Mouse (Mus musculus): ENCODE data around the gene Maml3. TPM values are rescaled to one million over a fixed set of nuclear protein-coding genes. Genes with fewer than 3 reads are reported as not detected.

Maml3 gene
- polyA plus RNA-seq, 1 experiment from 2014 or later = 8.2 TPM

DNA sequence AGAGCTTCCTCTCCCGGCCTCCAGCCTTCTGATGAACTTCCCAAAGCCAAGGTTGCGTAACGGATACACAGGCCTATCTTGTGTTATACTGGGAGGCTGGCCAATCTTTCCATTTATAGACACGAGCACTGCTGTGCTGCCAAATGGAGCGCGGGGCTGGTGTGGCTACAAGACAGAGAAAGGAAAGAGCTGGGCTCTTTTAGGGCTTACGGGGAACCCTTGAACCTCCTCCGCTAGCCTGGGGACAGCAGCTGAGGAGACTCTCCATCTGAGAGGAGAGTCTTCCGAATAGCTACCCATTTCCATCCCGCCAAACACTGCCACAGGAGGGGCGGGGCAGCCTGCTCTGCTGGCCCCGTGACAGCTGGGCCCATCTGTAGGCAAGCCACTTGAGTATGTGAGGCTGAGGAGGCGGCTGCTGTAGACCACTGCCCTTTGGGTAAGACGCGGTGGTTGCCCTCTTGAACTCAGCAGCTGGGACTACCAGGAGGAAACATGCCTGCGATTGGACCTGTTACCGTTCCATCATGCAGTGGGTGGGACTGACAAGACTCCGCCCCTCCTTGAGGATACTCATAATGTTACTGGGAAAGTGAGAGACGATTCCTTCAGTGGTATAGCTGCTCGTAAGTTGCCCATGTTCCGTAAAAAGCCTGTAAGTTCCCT, 396.0 kb downstream of the Maml3 start:
- Histone ChIP-seq H3K9ac (no peak overlapping the region), H3K4me2 (0 out of 2 replicates have a peak overlapping the region, but pooled peaks have one; percentile 6), H3K36me3 (no peaks in the 10 kb centered on the region), H3K4me3 (no peak overlapping the region), H3K9me3 (no peaks in the 10 kb centered on the region), H3K27ac (peak overlapping the region; percentile 50), H3K27me3 (no peaks in the 10 kb centered on the region), H3K4me1 (replicated peaks) (peaks cover 21% of the 10 kb centered on the region)
- WGBS = 60% methylated on average over 21 of the region's 21 CpGs
- peak; percentile 67 for ATAC-seq (ENCODE audit: low FRiP score)

DNA sequence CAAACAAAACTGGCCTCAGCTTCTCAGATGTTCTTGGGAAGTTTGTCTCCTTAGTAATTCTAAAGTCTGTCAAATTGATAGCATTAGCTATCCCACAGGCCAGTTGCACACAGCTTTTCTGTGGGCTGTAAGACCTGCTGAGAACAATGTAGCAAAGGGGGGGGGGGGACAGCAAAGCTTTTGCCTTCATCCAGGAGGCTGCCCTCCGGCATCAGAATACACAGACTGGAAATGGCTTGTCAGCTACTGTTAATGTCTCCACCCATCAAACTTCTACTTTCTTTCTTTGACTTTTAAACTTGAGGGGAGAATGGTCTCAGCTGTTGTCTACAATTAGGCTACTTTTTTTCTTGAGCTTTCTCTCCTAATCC, 396.5 kb downstream of the Maml3 start:
- Histone ChIP-seq H3K27me3 (no peaks in the 10 kb centered on the region), H3K4me3 (no peak overlapping the region), H3K27ac (peak overlapping the region; percentile 50), H3K4me2 (0 out of 2 replicates have a peak overlapping the region, but pooled peaks have one; percentile 6), H3K36me3 (no peaks in the 10 kb centered on the region), H3K4me1 (replicated peaks) (peaks cover 20% of the 10 kb centered on the region), H3K9me3 (no peaks in the 10 kb centered on the region), H3K9ac (no peak overlapping the region)
- no peak for ATAC-seq (ENCODE audit: low FRiP score)
- 85% methylated on average over 1 of the region's 1 CpGs for WGBS

DNA sequence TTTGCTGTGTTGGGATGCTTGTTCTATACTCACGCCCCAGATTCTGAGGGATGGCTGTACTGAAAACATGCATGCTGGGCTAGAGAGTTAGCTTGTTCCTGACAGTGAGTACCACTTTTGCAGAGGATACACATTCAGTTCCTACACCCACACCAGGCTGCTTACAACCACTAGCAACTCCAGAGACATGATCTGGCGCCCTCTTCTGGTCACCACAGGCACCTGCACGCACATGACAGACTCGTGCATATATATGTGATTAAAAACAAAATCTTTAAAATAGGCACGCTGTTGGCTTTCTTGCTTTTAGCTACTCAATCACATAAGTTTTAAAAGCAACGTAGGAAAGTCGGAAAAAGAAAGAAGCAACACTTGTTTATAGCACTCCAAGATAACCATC, 399.7 kb downstream of the Maml3 start:
- Histone ChIP-seq H3K9me3 (no peaks in the 10 kb centered on the region), H3K4me1 (replicated peaks) (peaks cover 45% of the 10 kb centered on the region), H3K4me3 (no peak overlapping the region), H3K36me3 (no peaks in the 10 kb centered on the region), H3K27ac (no peak overlapping the region), H3K9ac (no peak overlapping the region), H3K4me2 (no peak overlapping the region), H3K27me3 (no peaks in the 10 kb centered on the region)
- no peak for ATAC-seq (ENCODE audit: low FRiP score)
- 85% methylated on average over 7 of the region's 7 CpGs for WGBS

DNA sequence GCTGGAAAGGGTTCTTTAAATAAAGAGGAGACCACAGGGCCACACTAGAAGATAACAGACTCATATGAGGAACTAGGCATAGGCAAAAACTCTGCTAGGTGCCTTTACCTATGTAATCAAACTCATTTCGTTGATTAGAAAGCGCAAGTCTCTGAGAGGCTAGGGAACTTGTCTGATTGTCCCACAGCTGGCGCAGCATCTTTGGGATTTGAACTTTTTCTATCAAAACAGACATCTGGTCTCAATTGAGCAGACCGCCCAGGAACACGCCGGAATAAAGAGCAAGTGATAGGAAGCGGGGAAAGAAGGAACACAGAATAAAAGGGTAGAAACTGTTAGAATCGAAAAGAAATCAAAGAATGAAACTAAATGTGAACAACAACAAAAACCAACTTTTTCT, 401.4 kb downstream of the Maml3 start:
- Histone ChIP-seq H3K9me3 (no peaks in the 10 kb centered on the region), H3K9ac (no peak overlapping the region), H3K27me3 (no peaks in the 10 kb centered on the region), H3K4me1 (replicated peaks) (peaks cover 42% of the 10 kb centered on the region), H3K4me2 (no peak overlapping the region), H3K36me3 (no peaks in the 10 kb centered on the region), H3K27ac (peak overlapping the region; percentile 96), H3K4me3 (no peak overlapping the region)
- WGBS = 88% methylated on average over 8 of the region's 8 CpGs
- ATAC-seq (ENCODE audit: low FRiP score) = no peak

DNA sequence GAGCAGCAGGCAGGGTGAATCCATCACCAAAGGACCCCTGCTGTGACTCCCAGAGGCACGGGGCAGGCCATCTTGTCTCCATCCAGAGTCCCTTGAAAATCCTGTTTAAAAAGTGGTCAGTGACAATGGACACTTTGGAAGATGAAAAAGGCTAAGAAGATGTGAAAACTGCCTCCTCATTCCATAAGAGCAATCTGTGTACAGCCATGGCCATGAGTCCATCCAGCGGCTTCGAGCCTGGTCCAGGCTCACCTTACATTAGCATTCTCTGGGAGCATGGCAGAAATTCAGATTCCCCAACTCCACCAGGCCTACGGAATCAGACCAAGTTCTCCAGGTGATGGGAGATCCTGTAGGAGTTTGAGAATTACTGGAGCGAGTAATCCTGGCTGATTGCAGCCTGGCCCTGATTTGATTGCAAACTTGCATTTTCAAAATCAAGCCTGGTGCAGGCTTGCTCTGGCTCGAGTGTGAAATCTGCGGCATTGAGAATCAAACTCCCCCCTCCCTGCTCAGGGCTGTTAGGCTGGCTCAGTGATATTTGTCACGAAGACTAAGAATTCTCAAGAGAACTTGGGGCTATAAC, 402.1 kb downstream of the Maml3 start:
- WGBS = 64% methylated on average over 8 of the region's 8 CpGs
- H3K4me3 ChIP-seq = no peak overlapping the region
- no peaks in the 10 kb centered on the region for H3K9me3 ChIP-seq
- H3K4me1 ChIP-seq (replicated peaks) = peaks cover 38% of the 10 kb centered on the region
- no peaks in the 10 kb centered on the region for H3K27me3 ChIP-seq
- ATAC-seq (ENCODE audit: low FRiP score) = no peak
- H3K4me2 ChIP-seq = no peak overlapping the region
- H3K36me3 ChIP-seq = no peaks in the 10 kb centered on the region
- H3K9ac ChIP-seq = peak overlapping the region; percentile 69; the same call in 1 of the 2 replicates
- peak overlapping the region; percentile 96 for H3K27ac ChIP-seq

DNA sequence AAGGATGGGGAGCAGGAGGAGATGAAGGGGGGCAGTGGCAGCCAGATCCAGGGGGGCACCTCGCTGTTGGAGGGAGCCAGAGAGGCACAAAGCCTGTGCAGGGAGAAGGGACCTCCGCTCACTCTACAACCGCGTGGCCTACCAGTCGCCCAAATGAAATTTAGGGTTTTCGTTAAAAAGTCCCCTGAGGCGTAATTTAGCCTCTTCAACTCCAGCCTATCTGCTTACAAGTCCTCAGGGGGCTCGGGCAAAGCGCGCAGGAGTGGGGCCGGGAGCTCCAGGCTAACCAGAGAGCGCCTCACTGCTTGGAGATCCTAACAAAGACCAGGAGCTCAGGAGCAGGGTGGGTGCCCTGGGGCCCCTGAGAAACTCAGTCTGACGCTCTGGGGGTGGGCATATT, 402.9 kb downstream of the Maml3 start:
- peak overlapping the region; percentile 69 for H3K9ac ChIP-seq
- peak overlapping the region; percentile 33 for H3K4me3 ChIP-seq
- no peaks in the 10 kb centered on the region; the same call in 1 of the 2 replicates for H3K36me3 ChIP-seq
- peak; percentile 82 for ATAC-seq (ENCODE audit: low FRiP score)
- H3K4me2 ChIP-seq = peak overlapping the region; percentile 56
- WGBS = 2% methylated on average over 13 of the region's 13 CpGs
- peaks cover 38% of the 10 kb centered on the region for H3K4me1 ChIP-seq (replicated peaks)
- no peaks in the 10 kb centered on the region for H3K27me3 ChIP-seq
- no peaks in the 10 kb centered on the region for H3K9me3 ChIP-seq
- H3K27ac ChIP-seq = peak overlapping the region; percentile 96

DNA sequence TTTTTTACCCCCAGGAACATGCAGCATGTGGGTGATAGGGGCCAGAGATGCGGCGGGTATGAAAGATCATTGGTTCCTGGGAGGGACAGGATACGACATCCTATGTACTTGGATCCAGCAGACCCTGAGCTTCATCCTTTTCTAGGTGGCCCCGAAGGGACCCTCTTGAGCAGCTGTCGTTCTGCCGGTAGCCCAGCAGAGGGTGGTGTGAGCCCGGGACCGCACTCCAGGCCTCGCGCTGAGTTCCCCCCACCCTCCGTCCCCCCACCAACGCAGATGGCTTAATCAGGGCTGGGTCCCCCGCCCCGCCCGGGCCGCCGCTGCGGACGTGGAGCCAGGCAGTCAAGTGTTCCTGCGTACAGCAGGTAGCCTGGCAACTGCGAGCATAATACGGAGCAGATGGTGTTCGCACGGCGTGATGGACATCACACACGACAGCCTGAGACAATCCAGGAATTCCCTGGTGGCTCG, 403.6 kb downstream of the Maml3 start:
- Histone ChIP-seq H3K9ac (peak overlapping the region; percentile 69), H3K4me1 (replicated peaks) (peaks cover 38% of the 10 kb centered on the region), H3K36me3 (no peaks in the 10 kb centered on the region; the same call in 1 of the 2 replicates), H3K4me2 (peak overlapping the region; percentile 56), H3K27me3 (no peaks in the 10 kb centered on the region), H3K27ac (peak overlapping the region; percentile 96), H3K4me3 (peak overlapping the region; percentile 33), H3K9me3 (no peaks in the 10 kb centered on the region)
- under 1% methylated on average over 27 of the region's 27 CpGs for WGBS
- ATAC-seq (ENCODE audit: low FRiP score) = peak; percentile 95

DNA sequence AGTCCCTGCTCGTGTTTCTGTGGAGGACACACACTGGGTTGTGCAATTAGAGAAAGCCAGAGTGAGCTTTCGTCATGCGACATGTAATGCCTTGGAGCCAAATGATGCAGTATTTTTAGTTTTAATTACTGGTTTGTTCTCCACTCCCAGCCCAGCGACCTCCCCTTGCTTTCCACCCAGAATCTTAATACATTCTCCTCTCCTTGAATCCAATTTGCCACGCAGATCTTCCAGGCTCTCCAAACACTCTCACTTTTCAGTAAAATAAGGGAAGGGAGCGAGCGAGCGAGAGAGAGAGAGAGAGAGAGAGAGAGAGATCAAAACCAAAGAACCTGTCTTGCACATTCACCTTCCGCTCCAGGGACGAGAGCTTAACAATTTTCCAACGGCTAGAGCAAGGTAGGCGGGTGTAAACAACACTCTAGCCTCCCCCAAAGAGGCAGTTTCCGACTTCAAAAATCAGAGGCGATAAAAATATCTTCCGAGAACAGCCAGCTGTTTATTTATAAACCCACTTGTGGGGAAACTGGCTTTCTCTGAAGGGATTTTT, 404.1 kb downstream of the Maml3 start:
- no peak for ATAC-seq (ENCODE audit: low FRiP score)
- peak overlapping the region; percentile 56 for H3K4me2 ChIP-seq
- H3K9ac ChIP-seq = peak overlapping the region; percentile 69
- H3K9me3 ChIP-seq = no peaks in the 10 kb centered on the region
- peak overlapping the region; percentile 33 for H3K4me3 ChIP-seq
- peak overlapping the region; percentile 96 for H3K27ac ChIP-seq
- H3K36me3 ChIP-seq = no peaks in the 10 kb centered on the region; the same call in 1 of the 2 replicates
- 25% methylated on average over 15 of the region's 15 CpGs for WGBS
- peaks cover 38% of the 10 kb centered on the region for H3K4me1 ChIP-seq (replicated peaks)
- no peaks in the 10 kb centered on the region for H3K27me3 ChIP-seq

DNA sequence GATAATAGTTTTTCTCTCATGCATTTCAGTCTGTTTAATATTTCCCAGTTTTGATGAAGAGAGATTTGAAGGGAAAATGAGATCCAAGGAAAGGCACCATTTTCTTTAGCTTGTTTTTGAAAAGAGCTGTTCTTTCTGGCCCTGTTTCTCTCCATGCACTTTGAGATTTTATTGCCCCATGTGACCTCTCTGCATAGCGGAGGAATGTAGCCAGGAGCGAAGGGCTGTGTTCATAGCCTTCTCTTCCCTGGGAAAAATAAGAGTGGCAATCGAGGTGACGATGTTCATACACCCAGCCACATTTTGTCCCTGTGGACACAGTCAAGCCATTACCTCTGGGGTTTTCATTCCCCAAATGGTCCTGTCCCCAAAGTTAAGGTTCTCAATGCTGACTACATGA, 404.8 kb downstream of the Maml3 start:
- no peak for ATAC-seq (ENCODE audit: low FRiP score)
- peak overlapping the region; percentile 96 for H3K27ac ChIP-seq
- H3K36me3 ChIP-seq = no peaks in the 10 kb centered on the region; the same call in 1 of the 2 replicates
- peaks cover 38% of the 10 kb centered on the region for H3K4me1 ChIP-seq (replicated peaks)
- no peaks in the 10 kb centered on the region for H3K27me3 ChIP-seq
- H3K9ac ChIP-seq = peak overlapping the region; percentile 69; the same call in 1 of the 2 replicates
- peak overlapping the region; percentile 56; the same call in 1 of the 2 replicates for H3K4me2 ChIP-seq
- no peaks in the 10 kb centered on the region for H3K9me3 ChIP-seq
- no peak overlapping the region for H3K4me3 ChIP-seq
- WGBS = 62% methylated on average over 4 of the region's 4 CpGs

DNA sequence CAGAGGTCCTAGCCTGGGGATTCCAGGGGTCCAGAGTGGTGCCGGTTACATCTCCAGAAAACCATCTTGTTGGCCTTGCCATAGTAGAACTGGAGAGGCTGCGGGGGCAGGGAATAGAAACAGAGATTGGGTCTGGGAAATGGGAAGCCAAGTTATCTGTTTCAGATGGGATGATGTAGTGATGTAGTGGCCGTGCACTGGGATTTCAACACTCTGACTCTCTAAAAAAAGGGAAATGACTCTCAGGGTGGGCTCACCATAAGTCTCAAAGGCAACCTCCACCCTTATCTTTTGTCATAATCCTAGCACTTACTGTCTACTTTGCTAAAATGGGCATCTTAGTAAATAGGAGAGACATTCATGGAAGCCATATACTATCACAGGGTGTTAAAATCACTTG, 406.9 kb downstream of the Maml3 start:
- Histone ChIP-seq H3K4me3 (no peak overlapping the region), H3K36me3 (peaks cover 9% of the 10 kb centered on the region), H3K27ac (no peak overlapping the region), H3K4me1 (replicated peaks) (peaks cover 32% of the 10 kb centered on the region), H3K9ac (no peak overlapping the region), H3K4me2 (no peak overlapping the region), H3K27me3 (no peaks in the 10 kb centered on the region), H3K9me3 (no peaks in the 10 kb centered on the region)
- ATAC-seq (ENCODE audit: low FRiP score) = no peak
- 91% methylated on average over 3 of the region's 3 CpGs for WGBS

DNA sequence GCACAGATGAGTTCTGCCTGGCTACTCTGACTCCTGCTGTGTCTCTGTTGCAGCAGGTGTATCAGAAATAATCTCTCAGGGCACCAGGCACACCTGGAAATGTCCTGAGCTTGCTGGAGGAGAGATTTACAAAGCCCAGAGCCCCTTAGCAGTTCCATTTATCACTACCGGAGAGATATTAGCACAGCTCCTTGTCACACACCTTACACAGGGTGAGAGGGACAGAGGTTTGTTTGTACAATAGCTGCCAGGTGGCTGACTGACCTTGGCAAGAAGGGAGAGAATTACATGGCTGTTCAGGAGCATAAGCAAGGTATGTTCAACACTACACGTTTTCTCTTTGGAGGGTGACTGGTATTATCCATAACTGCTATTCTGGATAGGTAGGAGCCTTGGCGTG, 409.2 kb downstream of the Maml3 start:
- H3K9me3 ChIP-seq = no peaks in the 10 kb centered on the region
- H3K4me3 ChIP-seq = no peak overlapping the region
- 97% methylated on average over 3 of the region's 3 CpGs for WGBS
- H3K27ac ChIP-seq = no peak overlapping the region
- peaks cover 11% of the 10 kb centered on the region for H3K4me1 ChIP-seq (replicated peaks)
- no peak overlapping the region for H3K4me2 ChIP-seq
- peaks cover 22% of the 10 kb centered on the region for H3K36me3 ChIP-seq
- no peak for ATAC-seq (ENCODE audit: low FRiP score)
- H3K9ac ChIP-seq = no peak overlapping the region
- no peaks in the 10 kb centered on the region for H3K27me3 ChIP-seq

DNA sequence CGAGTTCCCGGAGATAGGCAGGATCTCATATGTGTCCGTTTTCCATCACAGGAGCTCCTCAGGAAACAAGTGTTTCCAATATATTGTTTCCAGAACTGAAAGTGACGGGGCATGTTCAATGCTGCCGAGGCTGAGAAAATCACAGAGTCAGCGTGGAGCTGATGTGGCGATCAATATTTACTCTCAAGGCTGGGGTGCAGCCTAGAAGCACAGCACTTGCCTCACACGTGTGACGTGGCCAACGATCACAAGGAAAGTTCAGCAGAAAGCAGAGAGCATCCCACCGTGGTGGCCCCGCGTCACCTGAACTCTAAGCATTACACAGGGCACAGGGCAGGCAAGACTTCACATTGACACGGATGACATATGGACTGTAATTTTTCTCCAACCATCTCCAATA, 410.3 kb downstream of the Maml3 start:
- Histone ChIP-seq H3K4me2 (no peak overlapping the region), H3K4me3 (no peak overlapping the region), H3K4me1 (replicated peaks) (no peaks in the 10 kb centered on the region; the same call in 1 of the 2 replicates), H3K36me3 (peaks cover 34% of the 10 kb centered on the region), H3K27me3 (no peaks in the 10 kb centered on the region), H3K27ac (no peak overlapping the region), H3K9ac (no peak overlapping the region), H3K9me3 (no peaks in the 10 kb centered on the region)
- no peak for ATAC-seq (ENCODE audit: low FRiP score)
- 87% methylated on average over 14 of the region's 14 CpGs for WGBS

Measured in hindbrain, embryonic 13.5 days (tissue).